Mouse (Mus musculus): ENCODE results near the gene Trpd52l3. TPM values are rescaled to one million over a fixed set of nuclear protein-coding genes. Genes with fewer than 3 reads are reported as not detected.
"Not testable (repeated sequence)": the region's sequence is repeated elsewhere in the genome, so short reads cannot be mapped to it uniquely, and the experiment has no call there.

The Trpd52l3 gene
- polyA plus RNA-seq, 1 experiment from 2014 or later, result not detected

- no peaks in the 10 kb centered on the region for H3K9me3 ChIP-seq (ENCODE audit: control insufficient read depth, low read length)
- H3K27ac ChIP-seq (ENCODE audit: low read length), result no peak overlapping the region
- no peak overlapping the region for H3K4me2 ChIP-seq (ENCODE audit: low read length)
- H3K4me3 ChIP-seq (replicated peaks; ENCODE audit: low read length), result no peak overlapping the region
- no peaks in the 10 kb centered on the region for H3K4me1 ChIP-seq (replicated peaks; ENCODE audit: control insufficient read depth, insufficient read depth, low read length)
- no peak overlapping the region for H3K9ac ChIP-seq (replicated peaks; ENCODE audit: low read depth, low read length)
- no peaks in the 10 kb centered on the region for H3K27me3 ChIP-seq (replicated peaks; ENCODE audit: control insufficient read depth, insufficient read depth, low read length)
- 78% methylated on average over 6 of the region's 6 CpGs for WGBS
- ATAC-seq, result no peak
- H3K36me3 ChIP-seq (ENCODE audit: control insufficient read depth, insufficient read depth), result no peaks in the 10 kb centered on the region
Measured at GRCm38 (mm10) chr19:30016156-30016555, 12.6 kb downstream of the Trpd52l3 start.

- H3K4me1 ChIP-seq (replicated peaks; ENCODE audit: control insufficient read depth, insufficient read depth, low read length); H3K27me3 ChIP-seq (replicated peaks; ENCODE audit: control insufficient read depth, insufficient read depth, low read length); H3K9ac ChIP-seq (replicated peaks; ENCODE audit: low read depth, low read length); H3K27ac ChIP-seq (ENCODE audit: low read length); H3K4me2 ChIP-seq (ENCODE audit: low read length); H3K9me3 ChIP-seq (ENCODE audit: control insufficient read depth, low read length); H3K36me3 ChIP-seq (ENCODE audit: control insufficient read depth, insufficient read depth); H3K4me3 ChIP-seq (replicated peaks; ENCODE audit: low read length); ATAC-seq: not testable (repeated sequence)
- WGBS, result 94% methylated on average over 10 of the region's 10 CpGs
Measured at GRCm38 (mm10) chr19:30023419-30023818, 19.8 kb downstream of the Trpd52l3 start.

GRCm38 (mm10) chr19:30029002-30029710 lies 25.6 kb downstream of the Trpd52l3 start:
- WGBS, result 33% methylated on average over 11 of the region's 11 CpGs
- no peak overlapping the region for H3K27ac ChIP-seq (ENCODE audit: low read length)
- peak overlapping the region; percentile 61 for H3K4me2 ChIP-seq (ENCODE audit: low read length)
- peak overlapping the region; percentile 99 for H3K9ac ChIP-seq (replicated peaks; ENCODE audit: low read depth, low read length)
- H3K27me3 ChIP-seq (replicated peaks; ENCODE audit: control insufficient read depth, insufficient read depth, low read length), result no peaks in the 10 kb centered on the region
- no peaks in the 10 kb centered on the region for H3K36me3 ChIP-seq (ENCODE audit: control insufficient read depth, insufficient read depth)
- H3K9me3 ChIP-seq (ENCODE audit: control insufficient read depth, low read length), result no peaks in the 10 kb centered on the region
- peak overlapping the region; percentile 97; the same call in 1 of the 2 replicates for H3K4me3 ChIP-seq (replicated peaks; ENCODE audit: low read length)
- no peak for ATAC-seq
- peaks cover 22% of the 10 kb centered on the region for H3K4me1 ChIP-seq (replicated peaks; ENCODE audit: control insufficient read depth, insufficient read depth, low read length)

DNA sequence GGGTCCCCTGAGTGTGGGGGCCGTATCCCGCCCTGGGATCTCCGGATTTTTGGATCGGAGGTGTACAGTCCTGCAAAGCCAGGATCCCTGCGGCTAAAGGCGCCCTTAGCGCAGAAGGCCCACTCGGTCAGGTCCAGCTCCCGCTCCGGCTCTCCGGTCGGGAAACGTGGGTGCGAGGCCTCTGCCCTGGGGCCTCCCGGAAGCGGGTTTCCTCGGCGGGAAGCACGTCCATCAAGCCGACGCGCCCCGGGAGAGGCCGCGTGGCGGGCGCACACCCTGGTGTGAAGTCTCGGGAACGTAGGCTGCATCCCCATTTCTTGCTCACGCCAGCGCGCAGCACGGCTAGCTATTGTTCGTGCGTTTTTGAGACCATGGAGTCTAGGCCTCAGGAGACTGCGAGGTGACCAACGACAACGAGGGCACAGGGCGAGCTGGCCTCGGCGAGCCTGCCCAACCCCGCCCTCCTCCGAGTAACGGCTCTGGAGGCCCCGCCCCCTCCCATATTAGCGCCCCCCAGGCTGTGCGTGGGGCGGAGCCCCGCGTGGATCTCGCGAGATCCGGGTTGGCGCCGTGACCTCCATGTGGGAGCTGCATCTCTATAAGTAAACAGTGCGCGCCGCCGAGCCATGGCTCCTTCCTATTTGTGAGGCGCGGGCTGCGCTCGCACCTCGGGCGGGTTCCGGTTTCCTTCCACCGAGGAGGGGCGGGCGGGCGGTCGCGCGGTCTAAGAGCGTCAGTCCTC lies 26.5 kb downstream of the Trpd52l3 start, which contains the start of gene Uhrf2:
Gene Uhrf2 (plus strand): TSS at position 620 of the 742 bp plus-strand sequence.
- Histone ChIP-seq H3K27ac (ENCODE audit: low read length) (peak within 1 kb of the TSS; percentile 95), H3K4me3 (replicated peaks; ENCODE audit: low read length) (peak within 1 kb of the TSS; percentile 97), H3K9ac (replicated peaks; ENCODE audit: low read depth, low read length) (peak within 1 kb of the TSS; percentile 99), H3K36me3 (ENCODE audit: control insufficient read depth, insufficient read depth) (no peaks in the 10 kb centered on the region), H3K4me1 (replicated peaks; ENCODE audit: control insufficient read depth, insufficient read depth, low read length) (peaks cover 27% of the 10 kb centered on the region), H3K9me3 (ENCODE audit: control insufficient read depth, low read length) (no peaks in the 10 kb centered on the region), H3K4me2 (ENCODE audit: low read length) (peak within 1 kb of the TSS; percentile 85), H3K27me3 (replicated peaks; ENCODE audit: control insufficient read depth, insufficient read depth, low read length) (no peaks in the 10 kb centered on the region)
- peak; percentile 98 for ATAC-seq
- 2% methylated on average over 74 of the region's 74 CpGs for WGBS

DNA sequence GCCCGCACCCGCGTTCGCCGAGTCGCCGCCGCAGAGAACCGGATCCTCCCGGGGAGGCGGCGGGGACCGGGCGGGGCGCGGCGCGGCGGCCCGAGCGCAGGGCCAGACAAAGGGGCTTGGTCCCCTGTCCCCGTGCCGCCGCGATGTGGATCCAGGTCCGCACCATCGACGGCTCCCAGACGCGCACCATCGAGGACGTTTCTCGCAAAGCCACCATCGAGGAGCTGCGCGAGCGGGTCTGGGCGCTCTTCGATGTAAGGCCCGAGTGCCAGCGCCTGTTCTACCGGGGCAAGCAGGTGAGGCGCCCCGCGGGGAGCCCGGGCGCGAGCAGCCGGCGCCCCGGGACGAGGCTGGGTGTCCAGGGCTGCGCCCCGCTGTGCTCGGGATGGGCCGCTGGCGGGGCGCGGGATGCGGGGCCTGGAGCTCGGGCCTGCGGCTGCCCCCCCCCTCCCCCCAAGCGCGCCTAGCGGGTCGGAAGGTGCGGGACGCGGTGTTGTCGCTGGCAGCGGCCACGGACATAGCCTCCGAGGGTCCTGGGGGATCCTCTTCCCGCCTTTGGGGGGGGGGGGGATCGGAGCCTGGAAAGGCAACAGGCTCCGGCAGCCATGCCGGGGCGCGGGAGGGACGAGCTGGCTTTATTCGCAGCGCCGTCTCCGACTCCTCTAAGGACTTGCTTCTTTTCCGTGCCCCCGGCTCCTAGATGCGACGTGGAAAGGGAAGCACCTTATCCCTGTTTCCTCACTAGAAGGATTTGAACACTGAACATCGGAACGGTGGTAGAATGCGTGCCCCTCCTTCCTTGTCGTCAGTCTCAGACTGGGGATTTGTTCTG lies 27.3 kb downstream of the Trpd52l3 start:
- H3K27me3 ChIP-seq (replicated peaks; ENCODE audit: control insufficient read depth, insufficient read depth, low read length), result no peaks in the 10 kb centered on the region
- H3K9me3 ChIP-seq (ENCODE audit: control insufficient read depth, low read length), result no peaks in the 10 kb centered on the region
- peak overlapping the region; percentile 97 for H3K4me3 ChIP-seq (replicated peaks; ENCODE audit: low read length)
- peak overlapping the region; percentile 85 for H3K4me2 ChIP-seq (ENCODE audit: low read length)
- WGBS, result under 1% methylated on average over 69 of the region's 92 CpGs
- peak overlapping the region; percentile 95 for H3K27ac ChIP-seq (ENCODE audit: low read length)
- peak overlapping the region; percentile 99 for H3K9ac ChIP-seq (replicated peaks; ENCODE audit: low read depth, low read length)
- H3K36me3 ChIP-seq (ENCODE audit: control insufficient read depth, insufficient read depth), result no peaks in the 10 kb centered on the region
- no peak for ATAC-seq
- peaks cover 27% of the 10 kb centered on the region for H3K4me1 ChIP-seq (replicated peaks; ENCODE audit: control insufficient read depth, insufficient read depth, low read length)

DNA sequence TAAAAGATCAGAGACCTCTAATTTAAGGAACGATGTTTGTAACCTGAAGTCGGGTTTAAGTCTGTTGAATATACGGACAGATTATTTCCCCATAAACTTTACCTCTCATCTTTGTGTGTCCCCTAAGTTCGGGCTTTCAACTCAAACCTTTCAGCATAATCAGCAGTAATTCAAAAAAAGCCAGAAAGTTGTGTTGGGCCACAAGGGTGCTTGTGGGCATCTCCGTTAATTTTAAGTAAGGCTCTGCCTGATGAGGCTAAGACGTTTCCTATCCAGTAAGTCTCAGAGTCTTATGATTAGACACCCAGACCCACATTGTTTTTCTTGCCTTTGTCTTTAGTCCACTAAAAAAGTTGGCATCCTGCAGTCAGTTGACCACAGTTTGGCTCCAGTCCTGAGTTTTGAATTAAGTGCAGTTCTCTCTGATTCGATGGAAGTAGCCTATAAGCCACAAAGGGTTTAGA lies 27.9 kb downstream of the Trpd52l3 start:
- Histone ChIP-seq H3K36me3 (ENCODE audit: control insufficient read depth, insufficient read depth) (no peaks in the 10 kb centered on the region), H3K4me3 (replicated peaks; ENCODE audit: low read length) (peak overlapping the region; percentile 97), H3K9ac (replicated peaks; ENCODE audit: low read depth, low read length) (peak overlapping the region; percentile 99), H3K9me3 (ENCODE audit: control insufficient read depth, low read length) (no peaks in the 10 kb centered on the region), H3K4me2 (ENCODE audit: low read length) (peak overlapping the region; percentile 85), H3K4me1 (replicated peaks; ENCODE audit: control insufficient read depth, insufficient read depth, low read length) (peaks cover 30% of the 10 kb centered on the region), H3K27ac (ENCODE audit: low read length) (no peak overlapping the region), H3K27me3 (replicated peaks; ENCODE audit: control insufficient read depth, insufficient read depth, low read length) (no peaks in the 10 kb centered on the region)
- under 1% methylated on average over 7 of the region's 7 CpGs for WGBS
- ATAC-seq, result no peak

- no peak for ATAC-seq
- no peaks in the 10 kb centered on the region for H3K36me3 ChIP-seq (ENCODE audit: control insufficient read depth, insufficient read depth)
- H3K27ac ChIP-seq (ENCODE audit: low read length), result no peak overlapping the region
- peak overlapping the region; percentile 29 for H3K4me3 ChIP-seq (replicated peaks; ENCODE audit: low read length)
- no peaks in the 10 kb centered on the region for H3K27me3 ChIP-seq (replicated peaks; ENCODE audit: control insufficient read depth, insufficient read depth, low read length)
- H3K4me1 ChIP-seq (replicated peaks; ENCODE audit: control insufficient read depth, insufficient read depth, low read length), result peaks cover 30% of the 10 kb centered on the region
- WGBS, result 61% methylated on average over 3 of the region's 3 CpGs
- peak overlapping the region; percentile 85 for H3K4me2 ChIP-seq (ENCODE audit: low read length)
- no peaks in the 10 kb centered on the region for H3K9me3 ChIP-seq (ENCODE audit: control insufficient read depth, low read length)
- H3K9ac ChIP-seq (replicated peaks; ENCODE audit: low read depth, low read length), result no peak overlapping the region
Measured at GRCm38 (mm10) chr19:30032206-30032605, 28.6 kb downstream of the Trpd52l3 start.

- Histone ChIP-seq H3K27me3 (replicated peaks; ENCODE audit: control insufficient read depth, insufficient read depth, low read length) (no peaks in the 10 kb centered on the region), H3K9ac (replicated peaks; ENCODE audit: low read depth, low read length) (no peak overlapping the region), H3K4me3 (replicated peaks; ENCODE audit: low read length) (no peak overlapping the region), H3K4me1 (replicated peaks; ENCODE audit: control insufficient read depth, insufficient read depth, low read length) (peaks cover 27% of the 10 kb centered on the region), H3K36me3 (ENCODE audit: control insufficient read depth, insufficient read depth) (no peaks in the 10 kb centered on the region), H3K9me3 (ENCODE audit: control insufficient read depth, low read length) (no peaks in the 10 kb centered on the region), H3K27ac (ENCODE audit: low read length) (no peak overlapping the region), H3K4me2 (ENCODE audit: low read length) (no peak overlapping the region)
- ATAC-seq, result no peak
- 74% methylated on average over 3 of the region's 3 CpGs for WGBS
Measured at GRCm38 (mm10) chr19:30035361-30035760, 31.8 kb downstream of the Trpd52l3 start.

DNA sequence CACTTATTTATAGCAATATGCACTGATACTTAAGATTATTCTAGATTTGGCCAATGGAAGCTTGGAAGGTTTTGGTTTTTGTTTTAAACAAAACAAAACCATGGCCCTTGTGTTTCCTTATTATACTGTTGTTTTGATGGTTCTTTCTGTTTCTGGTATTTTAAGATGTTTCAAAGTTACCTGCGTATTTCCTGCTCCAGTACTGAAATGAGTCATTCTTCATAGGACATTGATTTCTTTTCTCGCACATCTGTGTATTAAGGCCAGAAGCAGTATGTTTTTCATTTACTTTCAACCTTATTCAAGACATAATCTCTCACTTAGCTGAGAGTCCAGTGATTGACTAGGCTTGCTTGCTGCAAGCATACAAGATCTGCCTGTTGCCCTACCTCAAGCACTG lies 40.1 kb downstream of the Trpd52l3 start:
- Histone ChIP-seq H3K27ac (ENCODE audit: low read length) (no peak overlapping the region), H3K4me2 (ENCODE audit: low read length) (no peak overlapping the region), H3K9me3 (ENCODE audit: control insufficient read depth, low read length) (no peaks in the 10 kb centered on the region), H3K4me1 (replicated peaks; ENCODE audit: control insufficient read depth, insufficient read depth, low read length) (no peaks in the 10 kb centered on the region), H3K36me3 (ENCODE audit: control insufficient read depth, insufficient read depth) (peaks cover 4% of the 10 kb centered on the region; the same call in 1 of the 2 replicates), H3K27me3 (replicated peaks; ENCODE audit: control insufficient read depth, insufficient read depth, low read length) (no peaks in the 10 kb centered on the region), H3K9ac (replicated peaks; ENCODE audit: low read depth, low read length) (no peak overlapping the region), H3K4me3 (replicated peaks; ENCODE audit: low read length) (no peak overlapping the region)
- WGBS, result 96% methylated on average over 2 of the region's 2 CpGs
- ATAC-seq, result no peak

All from forebrain, embryonic 16.5 days (tissue).